Mouse (Mus musculus): ENCODE results near the gene Ccdc186. TPM values are rescaled to one million over a fixed set of nuclear protein-coding genes. Genes with fewer than 3 reads are reported as not detected.
A peak's percentile ranks its signal among the peaks of the same experiment; 100 is the strongest.

The Ccdc186 gene
- polyA plus RNA-seq (2015; fragmentation: Nextera tagmentation; extraction: Ambion mirVana), result 10.5 and 12.9 TPM in 2 replicates

GRCm38 (mm10) chr19:56821798-56822447, at the start of gene Ccdc186:
Ccdc186 (minus strand) TSS chr19:56822190.
- under 1% methylated on average over 79 of the region's 79 CpGs for WGBS
- ATAC-seq, result peak; percentile 97
- Histone ChIP-seq H3K4me1 (ENCODE audit: control insufficient read depth, insufficient read depth, low read length) (peaks cover 16% of the 10 kb centered on the region), H3K4me3 (ENCODE audit: low read length) (peak within 1 kb of the TSS; percentile 97), H3K36me3 (ENCODE audit: control insufficient read depth, insufficient read depth, low read length) (no peaks in the 10 kb centered on the region), H3K27ac (ENCODE audit: low read length) (peak within 1 kb of the TSS; percentile 87), H3K4me2 (ENCODE audit: low read depth, low read length) (peak within 1 kb of the TSS; percentile 59), H3K27me3 (replicated peaks; ENCODE audit: control insufficient read depth, insufficient read depth, low read length) (no peaks in the 10 kb centered on the region), H3K9ac (ENCODE audit: low read depth, low read length) (peak within 1 kb of the TSS; percentile 92), H3K9me3 (ENCODE audit: control insufficient read depth, low read length) (no peaks in the 10 kb centered on the region)

GRCm38 (mm10) chr19:56867701-56868100, 45.7 kb upstream of the Ccdc186 start:
- Histone ChIP-seq H3K4me3 (ENCODE audit: low read length) (no peak overlapping the region), H3K9me3 (ENCODE audit: control insufficient read depth, low read length) (no peaks in the 10 kb centered on the region), H3K4me2 (ENCODE audit: low read depth, low read length) (no peak overlapping the region), H3K36me3 (ENCODE audit: control insufficient read depth, insufficient read depth, low read length) (no peaks in the 10 kb centered on the region), H3K27ac (ENCODE audit: low read length) (no peak overlapping the region), H3K27me3 (replicated peaks; ENCODE audit: control insufficient read depth, insufficient read depth, low read length) (0 out of 2 replicates have a peak, but pooled peaks cover under 1% of the 10 kb centered on the region), H3K4me1 (ENCODE audit: control insufficient read depth, insufficient read depth, low read length) (peaks cover 2% of the 10 kb centered on the region; the same call in 1 of the 2 replicates), H3K9ac (ENCODE audit: low read depth, low read length) (no peak overlapping the region)
- peak; percentile 42 for ATAC-seq
- 60% methylated on average over 4 of the region's 4 CpGs for WGBS

- Histone ChIP-seq H3K4me1 (ENCODE audit: control insufficient read depth, insufficient read depth, low read length) (no peaks in the 10 kb centered on the region), H3K9ac (ENCODE audit: low read depth, low read length) (no peak overlapping the region), H3K9me3 (ENCODE audit: control insufficient read depth, low read length) (no peaks in the 10 kb centered on the region), H3K27me3 (replicated peaks; ENCODE audit: control insufficient read depth, insufficient read depth, low read length) (no peaks in the 10 kb centered on the region), H3K27ac (ENCODE audit: low read length) (no peak overlapping the region), H3K36me3 (ENCODE audit: control insufficient read depth, insufficient read depth, low read length) (no peaks in the 10 kb centered on the region), H3K4me3 (ENCODE audit: low read length) (no peak overlapping the region), H3K4me2 (ENCODE audit: low read depth, low read length) (no peak overlapping the region)
- no peak for ATAC-seq
- 39% methylated on average over 5 of the region's 5 CpGs for WGBS
Measured at GRCm38 (mm10) chr19:56856455-56856854, 34.5 kb upstream of the Ccdc186 start.

- no peak overlapping the region for H3K4me2 ChIP-seq (ENCODE audit: low read depth, low read length)
- no peak overlapping the region for H3K9ac ChIP-seq (ENCODE audit: low read depth, low read length)
- H3K27me3 ChIP-seq (replicated peaks; ENCODE audit: control insufficient read depth, insufficient read depth, low read length), result no peaks in the 10 kb centered on the region
- no peak overlapping the region for H3K4me3 ChIP-seq (ENCODE audit: low read length)
- H3K4me1 ChIP-seq (ENCODE audit: control insufficient read depth, insufficient read depth, low read length), result no peaks in the 10 kb centered on the region
- no peak for ATAC-seq
- no peaks in the 10 kb centered on the region for H3K9me3 ChIP-seq (ENCODE audit: control insufficient read depth, low read length)
- no peak overlapping the region for H3K27ac ChIP-seq (ENCODE audit: low read length)
- no peaks in the 10 kb centered on the region for H3K36me3 ChIP-seq (ENCODE audit: control insufficient read depth, insufficient read depth, low read length)
Measured at GRCm38 (mm10) chr19:56852590-56852989, 30.6 kb upstream of the Ccdc186 start.

GRCm38 (mm10) chr19:56842974-56843373, 21.0 kb upstream of the Ccdc186 start:
- Histone ChIP-seq H3K27me3 (replicated peaks; ENCODE audit: control insufficient read depth, insufficient read depth, low read length) (no peaks in the 10 kb centered on the region), H3K4me1 (ENCODE audit: control insufficient read depth, insufficient read depth, low read length) (no peaks in the 10 kb centered on the region), H3K4me3 (ENCODE audit: low read length) (no peak overlapping the region), H3K36me3 (ENCODE audit: control insufficient read depth, insufficient read depth, low read length) (no peaks in the 10 kb centered on the region), H3K9me3 (ENCODE audit: control insufficient read depth, low read length) (no peaks in the 10 kb centered on the region), H3K27ac (ENCODE audit: low read length) (no peak overlapping the region), H3K9ac (ENCODE audit: low read depth, low read length) (no peak overlapping the region), H3K4me2 (ENCODE audit: low read depth, low read length) (no peak overlapping the region)
- WGBS, result 65% methylated on average over 12 of the region's 12 CpGs
- no peak for ATAC-seq

GRCm38 (mm10) chr19:56838942-56839706, 17.1 kb upstream of the Ccdc186 start:
- 66% methylated on average over 17 of the region's 17 CpGs for WGBS
- no peak overlapping the region for H3K9ac ChIP-seq (ENCODE audit: low read depth, low read length)
- no peak overlapping the region for H3K27ac ChIP-seq (ENCODE audit: low read length)

GRCm38 (mm10) chr19:56835340-56835739, 13.3 kb upstream of the Ccdc186 start:
- no peaks in the 10 kb centered on the region for H3K4me1 ChIP-seq (ENCODE audit: control insufficient read depth, insufficient read depth, low read length)
- no peaks in the 10 kb centered on the region for H3K27me3 ChIP-seq (replicated peaks; ENCODE audit: control insufficient read depth, insufficient read depth, low read length)
- no peak overlapping the region for H3K27ac ChIP-seq (ENCODE audit: low read length)
- H3K36me3 ChIP-seq (ENCODE audit: control insufficient read depth, insufficient read depth, low read length), result no peaks in the 10 kb centered on the region
- H3K9me3 ChIP-seq (ENCODE audit: control insufficient read depth, low read length), result no peaks in the 10 kb centered on the region
- 51% methylated on average over 9 of the region's 9 CpGs for WGBS
- H3K4me3 ChIP-seq (ENCODE audit: low read length), result no peak overlapping the region
- no peak overlapping the region for H3K9ac ChIP-seq (ENCODE audit: low read depth, low read length)
- no peak overlapping the region for H3K4me2 ChIP-seq (ENCODE audit: low read depth, low read length)
- ATAC-seq, result no peak

More at GRCm38 (mm10) chr19:56838942-56839706, 17.1 kb upstream of the Ccdc186 start:
- Histone ChIP-seq H3K27me3 (replicated peaks; ENCODE audit: control insufficient read depth, insufficient read depth, low read length) (no peaks in the 10 kb centered on the region), H3K4me3 (ENCODE audit: low read length) (no peak overlapping the region), H3K9me3 (ENCODE audit: control insufficient read depth, low read length) (no peaks in the 10 kb centered on the region), H3K36me3 (ENCODE audit: control insufficient read depth, insufficient read depth, low read length) (no peaks in the 10 kb centered on the region), H3K4me2 (ENCODE audit: low read depth, low read length) (no peak overlapping the region), H3K4me1 (ENCODE audit: control insufficient read depth, insufficient read depth, low read length) (no peaks in the 10 kb centered on the region)
- ATAC-seq, result no peak

GRCm38 (mm10) chr19:56830163-56830562, 8.2 kb upstream of the Ccdc186 start:
- no peak overlapping the region for H3K4me3 ChIP-seq (ENCODE audit: low read length)
- H3K36me3 ChIP-seq (ENCODE audit: control insufficient read depth, insufficient read depth, low read length), result no peaks in the 10 kb centered on the region
- 0 out of 2 replicates have a peak, but pooled peaks cover 4% of the 10 kb centered on the region for H3K4me1 ChIP-seq (ENCODE audit: control insufficient read depth, insufficient read depth, low read length)
- H3K27ac ChIP-seq (ENCODE audit: low read length), result no peak overlapping the region
- no peak for ATAC-seq
- H3K4me2 ChIP-seq (ENCODE audit: low read depth, low read length), result no peak overlapping the region
- H3K9me3 ChIP-seq (ENCODE audit: control insufficient read depth, low read length), result no peaks in the 10 kb centered on the region
- H3K9ac ChIP-seq (ENCODE audit: low read depth, low read length), result no peak overlapping the region
- no peaks in the 10 kb centered on the region for H3K27me3 ChIP-seq (replicated peaks; ENCODE audit: control insufficient read depth, insufficient read depth, low read length)
- WGBS, result 76% methylated on average over 4 of the region's 4 CpGs

- H3K36me3 ChIP-seq (ENCODE audit: control insufficient read depth, insufficient read depth, low read length), result no peaks in the 10 kb centered on the region
- H3K4me2 ChIP-seq (ENCODE audit: low read depth, low read length), result no peak overlapping the region
- no peak overlapping the region for H3K4me3 ChIP-seq (ENCODE audit: low read length)
- no peak overlapping the region for H3K27ac ChIP-seq (ENCODE audit: low read length)
- 64% methylated on average over 9 of the region's 9 CpGs for WGBS
- no peak for ATAC-seq
- no peak overlapping the region for H3K9ac ChIP-seq (ENCODE audit: low read depth, low read length)
- 0 out of 2 replicates have a peak, but pooled peaks cover 4% of the 10 kb centered on the region for H3K4me1 ChIP-seq (ENCODE audit: control insufficient read depth, insufficient read depth, low read length)
- H3K9me3 ChIP-seq (ENCODE audit: control insufficient read depth, low read length), result no peaks in the 10 kb centered on the region
- no peaks in the 10 kb centered on the region for H3K27me3 ChIP-seq (replicated peaks; ENCODE audit: control insufficient read depth, insufficient read depth, low read length)
Measured at GRCm38 (mm10) chr19:56829267-56829666, 7.3 kb upstream of the Ccdc186 start.
